Mouse (Mus musculus): ENCODE results near the gene Ndufb6.

Ndufb6 gene

GRCm38 (mm10) chr4:40254385-40255103 lies 24.7 kb downstream of the Ndufb6 start:
- no peak for DNase-seq (ENCODE audit: low read depth)

- DNase-seq (ENCODE audit: low read depth), result no peak
Observed at GRCm38 (mm10) chr4:40253766-40254165, 25.5 kb downstream of the Ndufb6 start.

- DNase-seq (ENCODE audit: low read depth), result no peak
Observed at GRCm38 (mm10) chr4:40250984-40251383, 28.2 kb downstream of the Ndufb6 start.

- DNase-seq (ENCODE audit: low read depth), result peak; percentile 16
Observed at GRCm38 (mm10) chr4:40244035-40244434, 35.2 kb downstream of the Ndufb6 start.

GRCm38 (mm10) chr4:40243006-40243405 lies 36.2 kb downstream of the Ndufb6 start:
- no peak for DNase-seq (ENCODE audit: low read depth)

- peak; percentile 19 for DNase-seq (ENCODE audit: low read depth)
Observed at GRCm38 (mm10) chr4:40241928-40242327, 37.3 kb downstream of the Ndufb6 start.

- DNase-seq (ENCODE audit: low read depth), result no peak
Observed at GRCm38 (mm10) chr4:40240272-40240744, 38.9 kb downstream of the Ndufb6 start.

- DNase-seq (ENCODE audit: low read depth), result no peak
Observed at GRCm38 (mm10) chr4:40239409-40240271, 39.6 kb downstream of the Ndufb6 start, which contains the start of gene Ddx58. Gene Ddx58, minus strand, starts transcription at chr4:40239828.

GRCm38 (mm10) chr4:40238483-40239408 lies 40.5 kb downstream of the Ndufb6 start:
- DNase-seq (ENCODE audit: low read depth), result peak; percentile 4

GRCm38 (mm10) chr4:40236829-40237228 lies 42.4 kb downstream of the Ndufb6 start:
- DNase-seq (ENCODE audit: low read depth), result no peak

- DNase-seq (ENCODE audit: low read depth), result no peak
Observed at GRCm38 (mm10) chr4:40234256-40234655, 45.0 kb downstream of the Ndufb6 start.

GRCm38 (mm10) chr4:40233062-40233664 lies 46.1 kb downstream of the Ndufb6 start:
- no peak for DNase-seq (ENCODE audit: low read depth)

- no peak for DNase-seq (ENCODE audit: low read depth)
Observed at GRCm38 (mm10) chr4:40229723-40230122, 49.5 kb downstream of the Ndufb6 start.

- no peak for DNase-seq (ENCODE audit: low read depth)
Observed at GRCm38 (mm10) chr4:40227886-40228285, 51.3 kb downstream of the Ndufb6 start.

GRCm38 (mm10) chr4:40227131-40227530 lies 52.1 kb downstream of the Ndufb6 start:
- DNase-seq (ENCODE audit: low read depth), result no peak

GRCm38 (mm10) chr4:40226095-40226494 lies 53.1 kb downstream of the Ndufb6 start:
- DNase-seq (ENCODE audit: low read depth), result no peak

GRCm38 (mm10) chr4:40221876-40222585 lies 57.2 kb downstream of the Ndufb6 start:
- no peak for DNase-seq (ENCODE audit: low read depth)

- DNase-seq (ENCODE audit: low read depth), result no peak
Observed at GRCm38 (mm10) chr4:40221004-40221760, 58.0 kb downstream of the Ndufb6 start.

Data from c-Kit-positive CD71-negative TER-119-negative erythroid progenitor cells, embryonic 14.5 days (primary cell).